Mouse (Mus musculus) layer of hippocampus, adult 18-20 months (tissue): ENCODE data around the gene Map1b. TPM values are rescaled to one million over a fixed set of nuclear protein-coding genes. Genes with fewer than 3 reads are reported as not detected.
A peak's percentile ranks its signal among the peaks of the same experiment; 100 is the strongest.

Source experiments
- DNase-seq, 2 experiments: peaks; one replicate each; pipeline ENCODE4 v3.0.0; 2022; ENCODE audit warnings: low spot score in 2 of 2
- total RNA-seq, 2 experiments: library from RNA; stranded (reverse); gene quantifications; 2 replicates each; pipeline ENCODE4 v1.2.3; 2021

Map1b gene
- total RNA-seq, 2 experiments from 2014 or later = 658 to 669 TPM

DNA sequence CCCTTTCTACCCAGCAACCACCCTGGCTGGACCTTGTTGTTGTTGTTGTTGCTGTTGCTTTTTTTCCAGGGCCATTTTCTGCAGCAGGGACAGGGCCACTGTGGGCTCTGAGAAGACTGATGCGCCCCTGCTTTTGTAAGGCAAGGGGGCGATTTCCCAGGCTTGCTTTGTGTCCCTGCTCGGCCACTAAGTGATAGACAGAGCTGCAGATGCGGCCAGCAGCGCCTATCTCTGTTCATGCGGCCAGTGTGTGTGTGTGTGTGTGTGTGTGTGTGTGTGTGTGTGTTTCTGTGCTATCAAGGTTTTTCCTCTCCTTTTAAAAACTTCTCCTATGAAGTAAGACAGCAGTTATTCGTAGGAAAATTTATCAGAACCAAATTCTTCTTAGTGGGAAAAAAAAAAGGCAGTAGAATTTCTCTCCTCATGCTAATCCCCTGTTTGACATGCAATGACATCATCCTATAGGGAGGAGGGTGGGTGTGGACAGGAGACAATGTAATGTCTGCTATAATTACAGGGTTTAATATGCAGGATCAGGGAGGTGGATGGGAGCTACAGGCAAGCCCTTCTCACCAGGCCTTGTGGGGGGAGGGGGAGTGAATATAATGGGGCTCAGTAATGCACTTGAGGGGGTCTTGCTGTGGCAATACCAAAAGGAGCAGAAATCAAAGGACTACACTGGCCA is 23.6 kb downstream of the Map1b start:
- DNase-seq = no peak

DNA sequence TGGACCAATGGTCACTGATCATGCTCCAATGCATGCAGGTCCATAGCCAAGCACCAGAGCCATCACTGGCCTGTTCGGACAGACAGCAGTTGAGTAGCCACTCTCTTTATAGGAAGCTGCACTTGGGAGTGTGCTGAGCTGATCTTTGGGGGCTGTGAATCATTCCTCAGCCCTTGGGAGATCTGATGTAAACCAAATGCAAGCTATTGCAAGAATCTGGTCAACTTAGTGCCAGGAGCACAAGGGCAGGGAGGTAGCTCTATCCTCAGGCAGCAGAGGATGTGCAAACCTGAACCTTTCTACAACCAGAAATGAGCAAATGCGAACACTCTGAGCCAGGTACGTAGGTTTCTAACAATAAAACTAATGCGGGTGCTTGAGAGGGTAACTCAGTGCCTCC is 26.3 kb downstream of the Map1b start:
- DNase-seq = no peak

DNA sequence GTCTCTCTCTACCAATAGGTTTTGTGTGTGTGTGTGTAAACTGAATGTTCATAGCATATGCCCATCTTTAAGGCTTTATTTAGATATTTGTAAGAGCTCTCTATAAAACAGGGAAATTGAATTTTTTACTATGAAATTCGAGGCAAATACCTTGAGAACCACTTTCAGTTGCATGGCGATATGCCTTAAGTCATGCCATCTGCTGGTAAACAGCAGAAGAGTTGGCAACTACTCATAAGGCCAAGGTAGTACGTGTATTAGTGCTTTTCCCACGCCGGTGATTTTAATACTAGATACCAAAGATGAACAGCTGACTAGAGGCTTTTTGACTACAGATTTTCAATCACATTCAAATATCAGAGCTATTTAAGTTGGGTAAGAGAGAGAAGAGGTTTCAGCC is 27.2 kb downstream of the Map1b start:
- DNase-seq = no peak

DNA sequence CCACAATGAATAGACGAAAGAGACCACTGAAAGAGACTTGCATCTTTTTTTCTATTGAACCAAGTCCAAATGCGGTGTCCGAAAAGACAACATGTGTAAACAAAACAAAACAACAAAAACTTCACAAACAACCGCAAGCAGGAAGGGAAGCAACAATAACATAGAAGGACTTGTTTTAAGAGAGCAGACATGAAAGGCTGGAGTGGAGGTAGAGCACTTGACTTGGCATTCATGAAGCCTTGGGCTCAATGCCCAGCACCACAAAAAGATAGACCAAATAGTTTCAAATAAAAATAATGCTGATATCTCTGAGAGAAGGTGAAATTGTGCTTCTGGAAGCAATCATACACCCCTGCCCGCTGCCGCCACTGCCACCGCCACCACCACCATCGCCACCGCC is 30.5 kb downstream of the Map1b start:
- no peak for DNase-seq

DNA sequence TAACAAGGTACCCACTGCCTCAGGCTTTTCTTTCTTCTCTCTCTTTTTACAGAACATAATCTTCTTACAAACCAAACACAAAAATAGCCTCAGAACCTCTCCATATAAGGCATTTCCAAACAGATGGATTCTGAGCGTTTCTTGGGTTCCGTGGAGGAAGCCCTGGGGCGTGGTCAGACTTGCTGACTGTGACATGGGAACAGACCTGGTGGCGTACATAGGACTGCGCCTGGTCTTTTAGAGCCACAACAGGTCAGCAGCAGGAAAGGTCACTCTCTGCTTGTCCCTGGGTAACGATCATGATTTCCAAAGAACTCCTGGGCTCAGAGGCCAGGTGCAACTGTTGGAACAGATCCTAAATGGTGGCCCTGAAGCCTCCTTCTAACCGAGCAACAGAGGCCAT is 31.0 kb downstream of the Map1b start:
- DNase-seq = no peak

DNA sequence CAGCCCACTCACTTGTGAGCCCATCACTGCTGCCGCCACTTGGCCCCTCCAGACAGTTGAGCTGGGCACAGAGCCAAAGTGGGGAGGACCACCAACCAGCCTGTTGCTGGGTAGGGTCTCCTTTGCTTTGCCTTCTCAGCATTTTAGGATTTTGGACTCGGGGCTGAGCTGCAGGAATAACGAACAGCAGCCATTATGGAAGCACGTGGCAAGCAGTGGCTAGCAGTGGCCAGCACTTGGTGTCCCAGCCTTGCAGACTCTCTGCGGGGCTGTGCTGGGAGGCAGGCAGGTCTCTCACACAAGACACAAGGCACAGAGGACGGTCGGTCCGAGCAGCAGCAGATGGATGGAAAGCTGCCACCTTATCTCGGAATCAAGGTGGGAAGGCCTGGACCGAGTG is 31.4 kb downstream of the Map1b start:
- no peak for DNase-seq

DNA sequence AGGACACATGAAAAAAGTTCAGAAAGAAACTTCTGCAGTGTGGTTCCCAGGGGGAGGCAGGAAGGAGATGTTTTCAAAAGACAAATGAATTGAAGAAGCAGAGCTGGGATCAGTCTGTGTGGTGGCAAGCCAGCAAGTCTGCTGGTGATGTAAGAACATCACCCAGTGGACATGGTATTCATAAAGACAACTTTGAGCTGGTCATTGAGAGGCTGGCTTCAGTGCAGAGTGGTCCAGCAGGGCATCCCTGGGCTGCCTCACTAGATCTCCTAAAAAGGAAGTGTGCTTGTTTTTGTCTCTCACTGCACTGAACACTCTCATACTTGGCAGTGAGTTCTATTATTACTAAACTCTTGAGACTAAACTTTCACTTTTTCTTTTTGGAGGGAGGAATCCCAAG is 32.9 kb downstream of the Map1b start:
- no peak for DNase-seq

DNA sequence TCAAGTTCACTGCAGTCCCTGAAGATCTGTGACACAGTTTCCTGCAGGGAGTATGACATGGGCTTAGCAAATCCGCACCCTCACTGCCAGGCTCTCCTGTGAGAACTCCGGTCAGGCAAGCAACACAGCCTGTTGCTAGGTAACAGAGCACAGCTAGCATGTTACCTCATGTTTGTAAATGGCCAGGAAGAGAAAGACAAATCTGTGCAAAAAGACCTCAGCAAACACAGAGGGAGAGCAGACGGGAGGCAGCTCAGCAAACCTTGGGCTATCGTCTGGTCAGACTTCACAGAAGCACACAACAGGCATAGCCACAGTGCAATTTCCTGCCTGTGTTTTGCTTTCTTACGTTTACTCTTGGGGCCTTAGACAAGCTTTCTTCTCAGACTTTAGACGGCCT is 40.9 kb downstream of the Map1b start:
- DNase-seq = no peak

DNA sequence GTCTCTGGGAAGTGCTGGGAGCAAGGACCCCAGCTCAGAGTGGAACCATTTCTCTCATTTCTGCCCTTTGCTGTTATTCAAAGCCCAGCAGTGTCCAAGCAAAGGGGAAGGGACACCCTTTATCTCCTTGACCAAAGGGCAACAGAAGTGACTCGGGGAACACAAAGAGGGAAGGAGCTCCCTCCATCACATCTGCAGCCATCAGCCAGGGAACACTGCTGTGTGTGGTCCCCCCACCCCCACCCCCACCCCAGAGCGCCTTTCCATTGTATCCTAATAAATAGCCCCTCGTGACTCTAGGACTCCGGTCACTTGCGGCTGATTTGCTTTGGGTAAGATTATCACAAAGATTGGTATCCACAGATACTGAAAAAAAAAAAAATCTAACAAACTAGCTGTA is 41.3 kb downstream of the Map1b start:
- DNase-seq = no peak

DNA sequence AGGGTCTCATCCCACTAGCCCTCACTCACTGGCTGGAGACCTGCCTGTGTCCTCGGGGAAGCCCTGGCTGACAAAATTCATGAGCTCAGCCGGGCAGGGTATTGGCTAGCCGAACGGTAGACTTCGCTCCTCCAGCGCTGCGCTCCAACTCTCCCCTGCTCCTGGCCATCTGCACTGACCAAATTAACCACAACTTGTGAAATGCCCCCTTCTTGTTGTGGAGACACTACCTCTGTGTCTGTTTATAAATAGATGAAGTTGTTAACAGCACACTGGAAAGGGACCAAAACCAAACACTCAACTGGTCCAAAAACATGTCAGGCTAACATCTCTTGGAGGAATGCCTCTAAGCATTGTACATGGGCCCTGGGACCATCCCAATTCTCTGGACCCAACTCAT is 42.2 kb downstream of the Map1b start:
- no peak for DNase-seq

DNA sequence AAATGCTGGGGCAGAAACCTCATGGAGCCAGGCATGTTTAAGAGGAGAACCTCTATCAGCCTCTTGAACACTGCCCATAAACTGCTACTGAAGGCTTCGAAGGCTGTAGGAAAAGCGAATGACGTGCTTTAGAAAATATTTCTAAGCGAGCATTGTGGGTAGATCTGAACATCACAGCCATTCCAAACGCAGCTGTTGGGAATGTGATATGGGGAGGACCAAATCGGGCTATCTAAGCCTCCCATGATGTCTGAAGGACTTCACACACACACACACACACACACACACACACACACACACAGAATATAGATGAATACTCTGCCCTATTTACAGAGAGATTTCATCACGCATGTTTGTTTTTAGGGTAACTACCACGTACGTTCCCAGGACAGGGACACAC is 44.3 kb downstream of the Map1b start:
- DNase-seq = no peak

DNA sequence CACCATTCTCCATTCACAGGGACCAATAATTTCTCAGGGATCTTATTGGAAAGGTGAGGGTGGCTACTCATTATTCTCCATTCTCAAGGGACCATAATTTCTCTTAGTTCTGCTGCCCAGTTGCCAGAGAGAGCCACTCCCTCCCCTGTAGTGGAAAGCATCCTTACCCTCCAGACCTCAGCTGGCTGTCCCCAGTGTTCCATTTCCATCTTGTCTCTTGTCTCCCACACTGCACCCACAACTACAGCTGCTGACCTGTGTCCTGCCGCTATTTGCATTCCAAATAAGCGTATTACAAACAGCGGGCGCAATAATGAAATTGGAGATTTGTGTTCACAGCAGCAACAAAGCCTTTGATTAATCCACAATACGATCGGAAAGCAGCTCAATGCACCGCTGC is 46.3 kb downstream of the Map1b start:
- DNase-seq = no peak

DNA sequence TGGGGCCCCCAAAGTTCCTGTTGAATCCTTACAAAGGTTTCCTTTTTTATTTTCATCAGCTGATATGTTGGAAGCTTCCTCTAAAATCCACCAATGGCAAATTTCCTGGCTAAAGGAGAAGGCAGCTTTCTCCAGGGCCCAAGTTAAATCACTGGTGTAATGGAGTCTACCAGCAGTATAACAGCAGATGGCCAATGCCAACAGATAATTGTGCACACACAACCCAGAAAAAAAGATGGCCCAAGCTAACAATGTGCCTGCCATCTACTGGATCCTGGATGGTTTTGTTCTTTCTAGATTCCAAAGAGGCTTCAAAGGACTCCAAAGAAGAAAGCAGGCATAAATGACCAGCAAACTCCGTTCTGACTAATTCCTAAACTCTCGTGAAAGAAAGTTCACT is 48.1 kb downstream of the Map1b start:
- DNase-seq = no peak

DNA sequence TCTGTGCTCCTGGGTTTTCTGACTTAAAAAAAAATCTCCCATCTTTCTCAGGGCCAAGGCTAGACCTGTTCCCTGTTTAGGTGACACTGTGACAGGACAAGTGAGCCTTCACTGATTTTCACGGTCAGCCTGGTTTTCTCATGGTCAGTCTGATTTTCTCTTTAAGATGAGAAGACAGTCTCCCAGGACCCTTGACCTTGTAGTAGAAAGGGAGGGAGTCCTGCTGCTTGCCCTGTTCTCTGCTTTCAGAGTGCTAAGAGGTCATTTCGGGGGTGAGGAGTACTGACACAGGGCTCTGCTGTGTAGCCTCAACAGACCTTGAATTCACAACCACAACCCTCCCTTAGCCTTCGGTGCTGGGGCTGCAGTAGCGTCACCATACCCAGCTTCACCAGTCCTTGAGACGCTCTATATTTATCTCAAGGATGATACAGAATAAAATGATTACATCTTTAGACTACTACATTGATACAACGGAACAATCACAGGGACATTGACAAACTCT is 49.5 kb downstream of the Map1b start:
- no peak for DNase-seq

DNA sequence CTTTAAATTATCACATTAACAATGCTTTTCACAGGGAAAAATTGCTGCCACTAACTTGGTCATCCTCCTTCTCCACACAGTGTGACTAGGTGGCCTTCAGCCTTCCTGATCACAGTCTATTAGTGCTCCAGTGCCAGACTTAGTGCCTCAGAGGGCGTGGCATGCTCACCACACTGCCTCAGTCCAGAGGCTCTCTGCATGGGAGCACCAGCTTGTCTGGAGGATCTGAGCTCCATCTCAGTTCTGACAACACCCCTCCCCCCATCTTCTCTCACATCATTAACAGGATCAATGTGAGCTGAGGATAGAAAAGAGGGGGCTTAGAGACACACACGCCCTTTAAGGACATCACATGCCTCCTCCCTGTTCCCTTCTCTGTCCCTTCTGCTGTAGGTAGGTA is 50.3 kb downstream of the Map1b start:
- no peak for DNase-seq

DNA sequence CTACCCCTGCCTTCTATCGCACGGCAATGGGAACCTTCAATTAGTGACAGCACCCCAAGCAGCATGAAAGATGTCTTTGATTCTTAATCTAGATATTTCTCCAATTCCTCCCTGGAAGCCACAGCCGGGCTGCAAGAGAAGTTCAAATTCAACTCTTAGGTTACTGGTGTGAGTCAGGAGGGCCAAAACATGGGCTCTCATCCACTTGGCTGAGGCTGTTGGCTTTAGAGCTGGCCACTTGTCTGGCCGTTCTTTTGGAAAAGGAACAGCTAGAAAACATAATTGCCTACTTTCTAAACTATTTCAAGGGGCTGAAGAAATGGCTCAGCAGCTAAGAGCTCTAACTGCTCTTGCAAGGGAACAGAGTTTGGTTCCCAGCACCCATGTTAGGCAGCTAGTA is 51.8 kb downstream of the Map1b start:
- DNase-seq = no peak

DNA sequence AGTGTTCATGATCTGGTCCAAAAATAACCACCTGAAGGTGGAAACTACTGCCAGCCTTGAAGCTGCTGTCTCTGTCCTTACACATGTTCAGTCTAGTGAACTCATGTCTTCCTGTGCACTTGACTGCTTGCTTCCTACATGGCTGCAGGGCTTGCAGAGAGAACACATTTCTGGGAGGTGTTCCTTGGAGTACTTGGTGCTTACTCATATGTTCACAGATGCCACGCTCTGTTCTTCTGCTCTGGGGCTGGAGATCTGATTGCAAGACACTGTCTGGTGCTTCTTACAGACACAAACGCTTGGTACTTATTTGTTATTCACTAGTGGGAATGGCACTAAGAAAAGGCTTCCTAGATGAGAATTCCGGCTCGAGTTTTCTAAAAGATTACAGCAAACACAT is 54.5 kb downstream of the Map1b start:
- peak in 1 of 2 experiments; percentile 52 for DNase-seq

DNA sequence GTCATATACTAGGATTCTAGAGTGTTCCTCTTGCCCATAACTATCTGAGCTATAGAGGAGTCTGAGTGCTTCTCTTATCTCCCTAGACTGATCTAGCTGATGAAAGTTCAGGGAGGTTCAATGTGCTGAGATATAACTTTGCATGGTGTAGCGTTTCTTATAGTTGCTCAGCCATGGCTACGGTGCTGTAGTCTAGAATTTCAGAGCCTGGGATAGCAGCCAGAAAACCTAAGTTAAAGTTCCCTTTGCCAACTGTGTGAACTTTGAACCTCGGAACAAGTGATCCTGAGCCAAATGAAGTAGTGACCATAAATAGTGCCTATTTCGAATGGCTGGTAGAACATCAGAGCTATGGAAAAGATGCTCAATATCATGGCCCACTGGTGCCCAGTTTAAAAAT is 56.7 kb downstream of the Map1b start:
- no peak for DNase-seq

DNA sequence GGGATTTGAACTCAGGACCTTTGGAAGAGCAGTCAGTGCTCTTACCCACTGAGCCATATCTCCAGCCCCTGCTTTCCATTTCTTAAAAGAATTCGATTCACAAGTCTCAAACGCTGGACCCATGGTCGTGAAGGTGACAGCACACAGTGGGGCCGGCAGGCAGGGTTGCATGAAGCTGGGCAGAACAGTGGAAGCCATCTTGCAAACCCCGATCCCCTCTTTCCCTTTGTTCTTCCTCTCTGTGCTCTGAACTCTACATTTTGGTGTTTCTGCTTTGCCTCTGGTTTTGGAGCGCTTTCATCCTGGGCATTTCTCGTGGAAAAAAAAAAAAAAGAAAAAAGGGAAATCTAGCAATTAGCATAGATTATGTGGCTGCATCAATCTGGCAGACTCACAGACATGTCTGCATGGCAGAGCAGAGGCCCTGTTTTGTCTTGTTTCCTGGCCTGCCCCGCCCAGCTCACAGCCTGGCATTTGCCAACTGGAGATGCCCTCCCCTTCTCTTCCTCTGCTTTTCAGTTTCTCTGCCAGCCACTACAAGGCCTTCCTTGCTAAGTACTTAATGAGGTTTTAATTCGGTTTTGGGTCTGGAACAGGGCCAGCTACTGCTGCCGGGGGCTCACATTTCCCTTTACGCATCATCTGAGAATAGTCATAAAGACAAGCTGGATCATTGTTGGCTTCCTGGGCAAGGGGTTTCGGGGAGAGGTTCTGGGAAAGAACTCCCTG is 57.5 kb downstream of the Map1b start:
- DNase-seq = peak in 1 of 2 experiments; percentile 75

DNA sequence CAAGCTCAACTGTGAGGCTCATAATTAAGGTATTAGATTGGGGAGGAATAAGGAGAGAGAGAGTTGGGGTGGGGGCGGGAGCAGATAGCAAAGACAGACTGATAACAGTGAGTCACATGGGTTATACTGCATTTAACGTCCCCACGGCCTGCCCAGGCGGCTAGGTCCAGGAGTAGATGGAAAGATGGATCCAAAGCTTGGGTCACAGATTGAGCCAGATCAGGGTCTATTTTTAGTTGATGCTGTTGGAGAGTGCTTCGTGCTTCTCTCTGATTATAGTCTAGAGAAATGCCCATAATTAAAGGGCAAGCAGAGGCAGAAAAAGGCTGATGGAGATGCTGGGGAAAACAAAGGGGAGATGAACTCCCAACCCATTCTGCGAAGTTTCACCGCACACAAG is 61.4 kb downstream of the Map1b start:
- no peak for DNase-seq

DNA sequence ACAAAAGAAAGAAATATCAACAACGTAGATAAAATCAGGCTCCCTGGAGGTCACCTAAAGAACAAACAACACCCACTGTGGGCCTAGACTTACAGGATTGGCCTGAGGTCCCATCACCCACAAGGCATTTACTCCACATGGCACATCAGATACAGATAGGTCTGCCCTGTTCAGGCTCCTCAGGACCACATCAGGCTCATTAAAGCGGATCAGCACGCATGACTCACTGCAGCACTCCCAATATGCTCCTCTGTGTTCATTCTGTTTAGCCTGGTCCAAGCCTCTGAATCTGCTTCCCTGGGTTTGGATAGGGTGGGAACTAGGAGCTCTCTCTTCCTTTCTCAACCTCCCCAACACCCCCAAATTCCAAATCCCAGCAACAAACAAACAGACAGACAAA is 63.9 kb downstream of the Map1b start:
- DNase-seq = no peak

DNA sequence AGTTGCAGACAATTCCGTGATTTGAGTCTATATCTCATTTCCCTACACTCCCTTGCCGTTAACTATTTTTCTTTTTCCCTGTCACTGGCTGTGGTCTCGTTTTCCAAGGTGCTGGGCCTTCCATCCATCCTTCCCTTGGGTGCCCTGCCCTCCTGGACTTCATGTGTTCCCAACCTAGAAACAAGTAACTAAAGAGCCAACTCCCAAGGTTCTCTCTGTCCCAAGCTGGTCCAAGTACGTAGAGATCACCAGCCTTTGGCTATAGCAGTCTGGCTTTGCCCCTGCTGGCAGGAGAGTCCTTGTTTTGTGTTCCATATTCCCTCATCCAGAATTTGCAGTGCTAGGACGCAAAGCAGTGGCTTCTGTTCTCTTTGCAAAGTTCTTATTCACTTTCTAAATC is 65.1 kb downstream of the Map1b start:
- DNase-seq = no peak

DNA sequence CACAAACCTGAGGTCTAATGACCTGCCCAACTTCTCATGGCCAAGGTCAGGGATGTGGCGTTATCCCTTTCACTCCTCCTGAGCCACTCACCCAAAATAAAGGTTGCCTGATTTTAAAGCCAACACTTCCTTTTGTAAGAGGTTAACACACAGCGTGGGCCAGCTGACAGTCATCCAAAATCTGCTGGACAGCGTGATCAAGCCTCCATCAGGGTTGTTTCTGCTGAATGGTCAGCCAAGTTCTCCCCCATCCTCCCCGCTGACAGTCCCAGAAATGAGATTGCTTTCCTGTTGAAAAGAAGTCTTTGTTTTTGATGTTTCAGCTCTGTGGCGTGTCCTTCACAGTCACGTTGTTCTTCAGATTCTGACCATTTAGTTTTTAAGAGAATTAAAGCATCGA is 65.6 kb downstream of the Map1b start:
- no peak for DNase-seq
